ENCODE assay signal across 8 mouse cellular contexts in the genomic region with DNA sequence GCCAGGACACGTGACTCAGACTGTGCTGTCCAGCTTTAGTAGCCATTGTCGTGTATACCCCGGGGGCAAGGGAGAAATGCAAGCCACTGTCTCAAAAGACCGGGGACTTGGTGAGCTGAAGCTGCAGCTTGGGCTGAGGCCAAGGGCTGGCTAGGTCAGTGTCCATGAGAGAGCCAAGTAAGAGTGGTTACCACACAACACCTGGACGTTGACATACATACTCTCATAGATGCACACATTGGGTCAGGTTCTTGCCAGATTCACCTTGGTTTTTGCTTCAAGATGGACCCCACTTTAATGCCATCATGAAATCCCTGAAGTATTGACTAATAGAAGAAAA. TPM values are rescaled to one million over a fixed set of nuclear protein-coding genes. Genes with fewer than 3 reads are reported as not detected.
DNase-seq lines count a peak whose midpoint lies in the region; ATAC-seq and TF ChIP-seq lines count a peak whose summit lies in the region.

No protein-coding gene starts in this region.

- H3K9me3 ChIP-seq in erythroblast, embryonic 14.5 days (ENCODE audit: control insufficient read depth, low read length) = no peaks in the 10 kb centered on the region
- no peaks in the 10 kb centered on the region for H3K9me3 ChIP-seq in liver, embryonic 11.5 days (ENCODE audit: control insufficient read depth, low read length)
- no peaks in the 10 kb centered on the region for H3K9me3 ChIP-seq in stomach, embryonic 16.5 days (replicated peaks; ENCODE audit: control insufficient read depth, low read length)

- no peaks in the 10 kb centered on the region for H3K27me3 ChIP-seq in erythroblast, embryonic 14.5 days (ENCODE audit: control insufficient read depth)
- H3K27me3 ChIP-seq in spleen, adult 2 months (ENCODE audit: control insufficient read depth, insufficient read depth, low read length) = 0 out of 2 replicates have a peak, but pooled peaks cover 3% of the 10 kb centered on the region
- no peaks in the 10 kb centered on the region for H3K27me3 ChIP-seq in liver, embryonic 11.5 days (replicated peaks; ENCODE audit: control insufficient read depth, insufficient read depth, low read length)
- H3K27me3 ChIP-seq in stomach, embryonic 16.5 days (ENCODE audit: control insufficient read depth, insufficient read depth, low read length) = no peaks in the 10 kb centered on the region

- DNase-seq in spleen, adult 2 months (ENCODE audit: low read depth in 1 of 2, low spot score in 2 of 2) = no peak
- no peak for DNase-seq in spleen, adult 12 weeks (ENCODE audit: low spot score)
- DNase-seq in liver, embryonic 11.5 days (ENCODE audit: low spot score) = no peak
- DNase-seq in adrenal gland, postnatal 36 days = no peak
- DNase-seq in frontal cortex, postnatal 25 days (ENCODE audit: low spot score in 2 of 2) = no peak

- H3K4me3 ChIP-seq in erythroblast, embryonic 14.5 days (replicated peaks) = peak overlapping the region; percentile 74
- H3K4me3 ChIP-seq in spleen, adult 2 months (ENCODE audit: extremely low read depth, insufficient read depth, insufficient read length) = peak overlapping the region; percentile 74; the same call in 1 of the 2 replicates
- H3K4me3 ChIP-seq in liver, embryonic 11.5 days (ENCODE audit: low read depth, low read length) = peak overlapping the region; percentile 84
- peak overlapping the region; percentile 84 for H3K4me3 ChIP-seq in stomach, embryonic 16.5 days (replicated peaks; ENCODE audit: low read length)

- H3K4me2 ChIP-seq in liver, embryonic 11.5 days = peak overlapping the region; percentile 85
- peak overlapping the region; percentile 95 for H3K4me2 ChIP-seq in stomach, embryonic 16.5 days (ENCODE audit: low read depth, low read length)

- H3K4me1 ChIP-seq in erythroblast, embryonic 14.5 days (ENCODE audit: control insufficient read depth) = peaks cover 20% of the 10 kb centered on the region
- peaks cover 5% of the 10 kb centered on the region for H3K4me1 ChIP-seq in spleen, adult 2 months (ENCODE audit: control insufficient read depth, insufficient read depth, insufficient read length)
- H3K4me1 ChIP-seq in liver, embryonic 11.5 days (replicated peaks; ENCODE audit: control insufficient read depth, insufficient read depth, low read length) = peaks cover 9% of the 10 kb centered on the region; the same call in 1 of the 2 replicates
- H3K4me1 ChIP-seq in stomach, embryonic 16.5 days (ENCODE audit: control insufficient read depth, insufficient read depth, low read length) = peaks cover 3% of the 10 kb centered on the region; the same call in 1 of the 2 replicates

- no peak for TF ChIP-seq CTCF in spleen, adult 2 months (IDR thresholded peaks at IDR 0.05; ENCODE audit: extremely low read depth, insufficient read depth, insufficient read length, insufficient replicate concordance)

- peaks cover 4% of the 10 kb centered on the region for H3K36me3 ChIP-seq in erythroblast, embryonic 14.5 days (ENCODE audit: control insufficient read depth)
- H3K36me3 ChIP-seq in spleen, adult 2 months (ENCODE audit: control insufficient read depth, insufficient read depth, low read length) = no peaks in the 10 kb centered on the region
- H3K36me3 ChIP-seq in liver, embryonic 11.5 days (ENCODE audit: control insufficient read depth, insufficient read depth, low read length) = no peaks in the 10 kb centered on the region
- H3K36me3 ChIP-seq in stomach, embryonic 16.5 days (ENCODE audit: control insufficient read depth, insufficient read depth, low read length) = no peaks in the 10 kb centered on the region

- 26% methylated on average over 5 of the region's 5 CpGs for WGBS in spleen, adult 2 months
- 15% methylated on average over 5 of the region's 5 CpGs for WGBS in liver, embryonic 11.5 days
- 11% methylated on average over 5 of the region's 5 CpGs for WGBS in stomach, embryonic 16.5 days

- H3K9ac ChIP-seq in liver, embryonic 11.5 days (ENCODE audit: low read depth, low read length) = peak overlapping the region; percentile 88
- H3K9ac ChIP-seq in stomach, embryonic 16.5 days (ENCODE audit: low read length) = peak overlapping the region; percentile 86

- TF ChIP-seq POLR2A in spleen, adult 2 months (IDR thresholded peaks at IDR 0.05; ENCODE audit: low read depth, low read length) = no peak

- no peak overlapping the region for H3K27ac ChIP-seq in spleen, adult 2 months (ENCODE audit: insufficient read depth, low read length)
- H3K27ac ChIP-seq in liver, embryonic 11.5 days (ENCODE audit: low read depth, low read length) = peak overlapping the region; percentile 65; the same call in 1 of the 2 replicates
- H3K27ac ChIP-seq in stomach, embryonic 16.5 days (ENCODE audit: low read length) = no peak overlapping the region

- ATAC-seq in erythroblast, adult 5-6 weeks (replicated peaks; ENCODE audit: low FRiP score, poor library complexity, severe bottlenecking) = no peak
- no peak for ATAC-seq in liver, embryonic 11.5 days (replicated peaks; ENCODE audit: low FRiP score)
- no peak; the same call in 1 of the 2 replicates for ATAC-seq in stomach, embryonic 16.5 days (ENCODE audit: insufficient read depth, low FRiP score)

RNA-seq across cellular contexts. Expression of gene Slc25a13, which starts 0.3 kb away (rescaled TPM):
- polyA plus RNA-seq in erythroblast, embryonic 14.5 days (2012) = 0.16 and 0.31 TPM in 2 replicates
- total RNA-seq in erythroblast, adult 5-6 weeks (2015; ENCODE audit: low replicate concordance) = 2.9 and 4.8 TPM in 2 replicates
- 3.4 and 3.8 TPM in 2 replicates for total RNA-seq in erythroblast, adult 5-6 weeks (2017; ENCODE audit: low replicate concordance)
- polyA plus RNA-seq in spleen, adult 2 months (2012; rRNA removed) = 0.70 and 0.75 TPM in 2 replicates
- polyA plus RNA-seq in liver, embryonic 11.5 days (2014; fragmentation: Nextera tagmentation; extraction: Ambion mirVana) = 55.4 and 61.3 TPM in 2 replicates
- 31.0 and 33.3 TPM in 2 replicates for polyA plus RNA-seq in stomach, embryonic 16.5 days (2015; fragmentation: Nextera tagmentation; extraction: Ambion mirVana)
- 10 to 100 TPM; 11.1 to 17.3 TPM for total RNA-seq in adrenal gland, postnatal 36 days (2021)

Comparison
In these comparisons a context has a peak if more than half of its experiments do, and no peak if none do; other contexts are left out.
1. RNA of gene Slc25a13, which starts 0.3 kb away (polyA plus RNA-seq): 55.4 to 61.3 TPM in liver, embryonic 11.5 days and 31.0 to 33.3 TPM in stomach, embryonic 16.5 days; 0.70 to 0.75 TPM in spleen, adult 2 months and 0.16 to 0.31 TPM in erythroblast, embryonic 14.5 days; every median in the first group is over 10 times any median in the second.
2. Peak in every context shown above with its lines, with median percentiles within 50 percentile points of each other: H3K4me3 ChIP-seq.